Mouse (Mus musculus) heart, adult 2 months (tissue): ENCODE results near the gene Dram1. TPM values are rescaled to one million over a fixed set of nuclear protein-coding genes. Genes with fewer than 3 reads are reported as not detected.

Experiments
- DNase-seq, 2 experiments: peaks; one replicate each; pipeline ENCODE4 v3.0.0; 2021
- H3K27ac ChIP-seq: fragments of 200-600 bp; 2 replicates; pipeline ENCODE4 v1.8.1; 2022
- H3K27me3 ChIP-seq: fragments of 200-500 bp; 2 replicates; pipeline ENCODE4 v1.6.1; 2012; ENCODE audit warnings: mild to moderate bottlenecking, low read length, inconsistent platforms, mixed read lengths; ENCODE audit not compliant: control insufficient read depth, insufficient read depth
- H3K36me3 ChIP-seq: fragments of 200-500 bp; 2 replicates; pipeline ENCODE4 v1.6.1; 2012; ENCODE audit warnings: low read length, inconsistent platforms; ENCODE audit not compliant: control insufficient read depth, insufficient read depth
- H3K4me1 ChIP-seq: fragments of 200-500 bp; 2 replicates; pipeline ENCODE4 v1.6.1; 2011; ENCODE audit warnings: low read length; ENCODE audit not compliant: control insufficient read depth, insufficient read depth
- H3K4me3 ChIP-seq: fragments of 200-600 bp; 2 replicates; pipeline ENCODE4 v1.8.1; 2022
- H3K79me2 ChIP-seq: fragments of 200-500 bp; replicated peaks from 2 replicates; pipeline ENCODE4 v1.6.1; 2012; ENCODE audit warnings: mild to moderate bottlenecking, inconsistent platforms, low read length, moderate library complexity, mixed read lengths; ENCODE audit not compliant: control insufficient read depth, insufficient read depth
- H3K9ac ChIP-seq: fragments of 200-500 bp; 2 replicates; pipeline ENCODE4 v1.6.1; 2012; ENCODE audit warnings: low read depth, mild to moderate bottlenecking, control low read depth, inconsistent platforms, low read length, mixed read lengths
- CTCF ChIP-seq: fragments of 200-600 bp; IDR thresholded peaks from 2 replicates; pipeline ENCODE4 v1.8.1; 2022; ENCODE audit warnings: antibody characterized with exemption, mild to moderate bottlenecking, moderate library complexity
- EP300 ChIP-seq: fragments of 200-500 bp; IDR thresholded peaks from 2 replicates; pipeline ENCODE4 v1.6.1; 2011; ENCODE audit warnings: low read depth, low read length, control low read depth; ENCODE audit not compliant: insufficient read depth
- POLR2A ChIP-seq: fragments of 200-500 bp; IDR thresholded peaks from 2 replicates; pipeline ENCODE4 v1.6.1; 2011; ENCODE audit warnings: mild to moderate bottlenecking, low read depth, low read length, control low read depth; ENCODE audit not compliant: insufficient read depth
- WGBS: fragments of 180-500 bp; shearing (Covaris S2); methylation state at CpG from one replicate; pipeline ENCODE4 v1.1.7; 2018; 5-methylcytosine and 5-hydroxymethylcytosine counted together
- intact Hi-C: fragments of 180-260 bp; cut with DNase I; formaldehyde crosslinking; loops from one replicate; pipeline ENCODE4 v1.15.1; 2025
- polyA plus RNA-seq: library from polyadenylated mRNA; depleted of rRNA; stranded (reverse); fragments of >200 nt; gene quantifications from 2 replicates; pipeline ENCODE4 v1.2.3, GENCODE M21; 2012; rRNA removed
- total RNA-seq, 2 experiments: library from RNA; stranded (reverse); gene quantifications; 2 replicates each; pipeline ENCODE4 v1.2.3; 2021

The Dram1 gene
- total and polyA plus RNA-seq, 3 experiments = 3.7 to 6.8 (median 4.5) TPM

GRCm38 (mm10) chr10:88274045-88274444 is 104.8 kb downstream of the Dram1 start:
- TF ChIP-seq POLR2A = no peak
- no peak for TF ChIP-seq EP300
- no peak for TF ChIP-seq CTCF
- intact Hi-C loops = no loop called here
- DNase-seq = no peak

More at GRCm38 (mm10) chr10:88274045-88274444, 104.8 kb downstream of the Dram1 start:
- Histone ChIP-seq H3K4me3 (no peak overlapping the region), H3K79me2 (no peaks in the 10 kb centered on the region), H3K4me1 (no peaks in the 10 kb centered on the region), H3K27ac (no peak overlapping the region), H3K9ac (no peak overlapping the region), H3K27me3 (no peaks in the 10 kb centered on the region), H3K36me3 (no peaks in the 10 kb centered on the region)
- 80% methylated on average over 5 of the region's 5 CpGs for WGBS

Other genes with a start within 250 kb of the Dram1 start
- gene Parpbp, start 232.1 kb downstream of the Dram1 start, total RNA-seq = under 1 TPM; 0.13 to 0.16 TPM
- gene Parpbp, start 232.1 kb downstream of the Dram1 start, polyA plus RNA-seq = 0.06 and 0.29 TPM in 2 replicates
- gene Nup37, start 232.1 kb downstream of the Dram1 start, total RNA-seq = 10 to 100 TPM in 1 of 2 experiments, 1 to 10 TPM in 1; 6.6 to 10.3 TPM
- gene Nup37, start 232.1 kb downstream of the Dram1 start, polyA plus RNA-seq = 4.5 and 8.5 TPM in 2 replicates
- 10 to 100 TPM; 26.5 to 34.3 TPM for gene Washc3, start 178.0 kb downstream of the Dram1 start, total RNA-seq
- gene Washc3, start 178.0 kb downstream of the Dram1 start, polyA plus RNA-seq = 16.4 and 25.4 TPM in 2 replicates
- gene Gnptab, start 52 bp upstream of the Dram1 start, total RNA-seq = 10 to 100 TPM; 24.3 to 27.6 TPM
- 11.7 and 19.3 TPM in 2 replicates for gene Gnptab, start 52 bp upstream of the Dram1 start, polyA plus RNA-seq
- not detected for gene Sycp3, start 80.5 kb upstream of the Dram1 start, total RNA-seq
- not detected in 2 replicates for gene Sycp3, start 80.5 kb upstream of the Dram1 start, polyA plus RNA-seq
- 100 to 1,000 TPM; 278 to 334 TPM for gene Chpt1, start 125.0 kb upstream of the Dram1 start, total RNA-seq
- gene Chpt1, start 125.0 kb upstream of the Dram1 start, polyA plus RNA-seq = 228 and 230 TPM in 2 replicates
- under 1 TPM; 0.14 to 0.42 TPM for gene Mybpc1, start 226.1 kb upstream of the Dram1 start, total RNA-seq
- 0.06 and 0.18 TPM in 2 replicates for gene Mybpc1, start 226.1 kb upstream of the Dram1 start, polyA plus RNA-seq